Mouse (Mus musculus): ENCODE measurements at regions not wholly inside any gene's neighbourhood (a gene's known extent, or its start where the extent isn't known, plus 50 kb on each side); places are given as distances from the start of the nearest gene placed in this dataset.
"Not testable (repeated sequence)": the region's sequence is repeated elsewhere in the genome, so short reads cannot be mapped to it uniquely, and the experiment has no call there.

DNA sequence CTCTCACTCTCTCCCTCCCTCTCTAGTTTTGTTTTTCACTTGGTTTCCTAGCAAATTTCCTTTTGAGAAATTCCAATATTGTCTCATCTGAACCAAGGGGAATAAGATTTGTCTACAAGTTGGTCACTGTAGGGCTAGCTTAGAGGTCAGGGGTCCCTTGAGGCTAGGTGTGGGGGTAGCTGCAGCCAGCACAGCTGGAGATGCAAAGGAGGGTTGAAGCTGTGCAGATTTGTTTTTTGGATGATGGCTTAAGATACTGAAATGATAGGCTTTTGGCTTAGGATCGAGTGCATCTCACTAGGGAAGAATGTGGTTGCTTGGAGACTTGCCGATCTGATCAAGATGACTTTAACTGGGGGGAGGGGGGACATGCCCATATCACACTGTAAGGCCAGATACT, 88.3 kb upstream of the Tmem28 start:
- no peak for DNase-seq

- peak; percentile 13 for DNase-seq
Measured at GRCm38 (mm10) chrX:99725101-99725500, 95.7 kb upstream of the Tmem28 start.

- peak; percentile 9 for DNase-seq
Measured at GRCm38 (mm10) chrX:99695366-99695765, 125.5 kb upstream of the Tmem28 start.

DNA sequence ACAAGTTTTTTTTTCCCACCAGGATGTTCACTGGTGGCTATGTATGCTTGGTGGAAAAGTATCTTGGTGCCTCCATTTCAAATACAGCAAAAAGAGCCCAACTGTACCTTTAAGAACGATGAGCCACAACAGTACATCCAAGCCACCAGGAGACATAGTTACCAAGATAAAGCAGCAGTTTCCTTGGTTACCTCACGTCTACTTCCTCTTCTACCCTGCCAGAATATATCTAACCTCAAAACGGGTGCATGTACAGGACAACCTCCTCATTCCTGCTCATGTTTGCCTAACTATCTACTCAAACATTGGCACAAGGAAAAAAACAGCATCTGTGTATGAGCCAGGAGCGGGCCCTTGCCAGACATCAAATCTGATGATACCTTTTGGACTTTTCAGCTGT, 129.8 kb upstream of the Tmem28 start:
- DNase-seq: no peak

GRCm38 (mm10) chrX:99689761-99690160, 131.1 kb upstream of the Tmem28 start:
- DNase-seq: no peak

DNA sequence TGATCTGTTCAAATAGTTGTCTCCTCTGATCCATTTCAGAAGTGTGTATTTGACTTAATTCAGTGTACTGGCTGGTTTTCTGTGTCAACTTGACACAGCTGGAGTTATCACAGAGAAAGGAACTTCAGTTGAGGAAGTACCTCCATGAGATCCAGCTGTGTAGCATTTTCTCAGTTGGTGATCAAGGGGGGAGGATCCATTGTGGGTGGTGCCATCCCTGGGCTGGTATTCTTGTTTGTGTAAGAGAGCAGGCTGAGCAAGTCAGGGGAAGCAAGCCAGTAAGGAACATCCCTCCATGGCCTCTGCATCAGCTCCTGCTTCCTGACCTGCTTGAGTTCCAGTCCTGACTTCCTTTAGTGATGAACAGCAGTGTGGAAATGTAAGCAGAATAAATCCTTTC, 138.3 kb upstream of the Tmem28 start:
- DNase-seq: not testable (repeated sequence)

DNA sequence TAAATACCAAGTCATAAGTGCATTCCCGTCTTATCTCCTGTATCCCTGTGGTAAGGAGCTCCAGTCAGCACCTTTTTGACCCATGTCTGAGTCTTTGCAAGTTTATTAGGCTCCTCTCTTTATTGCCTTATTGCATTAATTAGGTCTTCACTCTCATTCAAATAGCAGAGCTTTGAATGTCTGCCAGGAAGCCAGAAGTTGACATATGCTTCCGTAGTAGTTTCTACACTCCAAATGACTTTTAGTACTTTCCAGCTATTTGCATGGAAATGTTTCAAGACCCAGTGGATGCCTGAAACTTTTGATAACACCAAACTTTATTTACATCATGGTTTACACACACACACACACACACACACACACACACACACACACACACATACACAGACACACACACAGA, 153.2 kb upstream of the Tmem28 start:
- DNase-seq: no peak

- no peak for DNase-seq
Measured at GRCm38 (mm10) chrX:99662566-99662965, 158.3 kb upstream of the Tmem28 start.

DNA sequence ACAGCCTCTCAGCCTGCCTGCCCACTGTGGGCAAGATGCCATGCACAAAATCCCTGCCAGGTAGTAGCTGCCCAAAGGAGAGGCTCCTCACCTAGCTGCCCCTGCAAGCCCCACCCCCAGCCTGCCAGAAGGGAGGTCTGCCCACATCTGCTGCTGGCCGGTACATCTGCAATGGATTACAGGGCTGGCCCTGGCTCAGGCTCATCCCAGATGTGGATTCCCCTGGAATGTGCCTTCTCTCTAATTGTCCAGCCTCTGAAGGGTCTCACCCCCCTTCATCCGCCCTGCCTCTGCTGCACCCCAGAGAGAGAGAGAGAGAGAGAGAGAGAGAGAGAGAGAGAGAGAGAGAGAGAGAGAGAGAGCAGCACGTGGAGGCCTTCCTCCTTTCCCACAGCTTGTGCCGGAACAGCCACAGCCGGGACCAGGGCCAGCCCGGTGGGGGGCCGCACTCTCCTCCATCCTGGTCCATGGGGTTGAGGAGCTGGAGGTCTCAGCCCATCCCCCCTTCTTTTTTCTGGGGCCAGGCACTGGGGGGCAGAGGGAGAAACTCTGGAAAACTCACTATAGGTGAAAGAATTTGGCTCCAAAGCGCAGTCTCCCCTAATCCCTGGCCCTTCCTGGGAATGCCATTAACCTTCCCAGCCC, 161.2 kb upstream of the Tmem28 start:
- DNase-seq: no peak

- DNase-seq: peak; percentile 77
Measured at GRCm38 (mm10) chrX:99657790-99658451, 162.9 kb upstream of the Tmem28 start.

DNA sequence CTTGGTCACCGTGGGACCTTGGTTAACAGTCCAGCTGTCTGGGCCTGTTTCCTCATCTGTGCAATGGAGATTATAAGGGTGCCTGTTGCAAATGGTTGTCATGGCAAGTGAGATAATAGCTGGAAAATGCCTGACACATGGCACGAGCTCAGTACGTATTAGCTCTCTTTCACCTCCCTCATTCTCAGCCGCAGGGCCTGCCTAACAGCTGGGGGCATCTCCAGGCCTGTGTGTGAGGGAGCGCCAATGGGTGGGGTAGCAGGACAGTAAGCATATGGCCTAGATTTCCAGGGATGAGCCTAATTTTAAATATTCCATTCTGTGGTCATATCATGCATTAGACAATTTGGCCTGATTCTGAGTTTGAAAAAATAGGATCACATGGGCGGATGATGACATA, 163.8 kb upstream of the Tmem28 start:
- DNase-seq: no peak

DNA sequence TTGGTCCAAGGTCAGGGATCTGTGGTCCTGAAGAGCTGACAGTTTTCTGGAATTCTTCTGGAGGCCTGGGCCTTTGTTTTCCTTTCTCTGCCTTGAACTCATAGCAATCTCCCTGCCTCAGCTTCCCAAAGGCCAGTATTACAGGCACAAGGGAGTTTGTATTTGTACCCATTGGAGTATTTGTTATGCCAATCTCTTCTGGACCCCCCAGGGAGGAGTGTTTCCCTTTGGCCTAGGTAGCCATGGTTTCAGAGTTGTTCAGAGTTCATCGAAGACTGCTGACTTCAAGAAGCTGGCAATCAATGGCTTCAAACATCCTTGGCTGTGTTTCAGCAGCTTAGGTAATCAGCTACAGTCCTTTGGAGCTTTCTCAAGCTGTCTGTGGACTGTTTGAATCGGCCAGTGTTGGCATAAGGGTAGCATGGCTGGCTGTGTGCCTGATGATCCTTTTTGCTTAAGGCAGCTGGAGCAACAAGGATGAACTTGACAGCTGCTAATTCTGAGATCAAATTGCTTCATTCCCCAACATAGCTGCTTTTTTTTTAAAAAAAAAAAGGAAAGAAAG, 161.2 kb upstream of the Pja1 start:
- peak; percentile 46 for DNase-seq

GRCm38 (mm10) chrX:99624515-99625179, 153.6 kb upstream of the Pja1 start:
- no peak for DNase-seq

DNA sequence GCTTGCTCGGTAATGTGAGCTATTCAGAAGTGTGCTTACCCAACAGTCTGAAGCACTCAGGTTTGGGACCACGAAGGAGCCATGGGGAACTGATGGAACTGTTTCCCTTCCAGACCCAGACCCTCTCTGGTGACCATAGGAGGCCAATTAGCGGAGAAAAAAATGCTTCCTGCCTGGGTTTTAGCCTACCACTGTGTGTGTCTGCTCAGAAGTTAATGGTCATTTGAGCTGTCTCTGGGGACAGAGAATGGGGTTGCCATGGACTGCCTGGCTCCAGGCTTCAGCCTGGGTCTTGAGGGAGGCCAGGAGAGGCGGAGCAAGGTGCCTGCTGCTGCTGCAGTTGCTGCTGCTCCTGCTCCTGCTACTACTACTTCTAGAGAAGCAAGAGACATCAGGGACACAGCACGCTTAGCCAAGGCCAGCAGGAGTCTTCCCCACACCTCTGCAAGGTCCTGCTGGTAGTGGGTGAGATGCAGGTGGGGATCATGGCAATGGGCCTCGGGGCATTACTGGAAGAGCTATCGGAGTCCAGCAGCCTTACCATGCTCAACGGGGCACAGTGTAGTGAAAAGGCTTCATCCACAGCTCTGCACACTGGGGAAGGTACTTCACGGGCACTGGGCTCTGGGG, 141.2 kb upstream of the Pja1 start:
- DNase-seq: no peak

GRCm38 (mm10) chrX:99610096-99610495, 139.0 kb upstream of the Pja1 start:
- no peak for DNase-seq

GRCm38 (mm10) chrX:99609591-99609990, 138.5 kb upstream of the Pja1 start:
- DNase-seq: no peak

- no peak for DNase-seq
Measured at GRCm38 (mm10) chrX:99608284-99608692, 137.2 kb upstream of the Pja1 start.

DNA sequence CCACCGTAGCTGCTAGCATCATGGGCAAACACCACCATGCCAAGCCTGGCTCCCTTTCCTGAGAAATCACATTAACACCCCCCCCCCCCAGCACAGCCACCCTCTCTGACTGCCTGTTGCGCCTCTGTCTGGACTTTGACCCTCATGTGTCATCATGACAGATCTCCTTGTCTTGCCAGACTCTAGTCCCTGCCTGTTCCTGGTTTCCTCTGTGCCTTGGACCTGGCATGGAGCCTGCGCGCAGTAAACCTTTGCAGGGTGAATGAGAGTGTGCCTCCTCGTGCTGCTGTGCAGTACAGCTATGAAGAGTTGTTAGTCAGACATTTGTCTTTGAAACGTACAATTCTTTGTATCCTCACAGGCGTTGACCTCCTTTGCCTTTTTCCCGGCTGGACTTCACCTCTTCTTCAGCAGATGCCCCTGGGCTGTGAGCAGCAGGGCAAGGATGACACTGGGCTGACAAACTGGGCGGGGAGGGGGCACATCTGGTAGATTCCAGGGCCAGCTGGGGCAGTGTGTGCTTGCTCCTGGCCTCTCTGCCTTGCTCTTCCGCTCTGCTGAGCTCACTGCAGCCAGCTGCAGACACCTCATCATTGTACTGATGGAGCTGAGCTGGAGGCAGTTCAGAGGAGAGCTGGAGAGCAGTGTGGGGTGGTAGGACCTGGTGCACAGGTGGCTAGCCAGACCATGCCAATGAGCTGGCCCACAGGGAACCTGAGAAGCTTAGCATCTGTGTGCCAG, 134.2 kb upstream of the Pja1 start:
- DNase-seq: peak; percentile 38

- no peak for DNase-seq
Measured at GRCm38 (mm10) chrX:99603714-99604113, 132.6 kb upstream of the Pja1 start.

DNA sequence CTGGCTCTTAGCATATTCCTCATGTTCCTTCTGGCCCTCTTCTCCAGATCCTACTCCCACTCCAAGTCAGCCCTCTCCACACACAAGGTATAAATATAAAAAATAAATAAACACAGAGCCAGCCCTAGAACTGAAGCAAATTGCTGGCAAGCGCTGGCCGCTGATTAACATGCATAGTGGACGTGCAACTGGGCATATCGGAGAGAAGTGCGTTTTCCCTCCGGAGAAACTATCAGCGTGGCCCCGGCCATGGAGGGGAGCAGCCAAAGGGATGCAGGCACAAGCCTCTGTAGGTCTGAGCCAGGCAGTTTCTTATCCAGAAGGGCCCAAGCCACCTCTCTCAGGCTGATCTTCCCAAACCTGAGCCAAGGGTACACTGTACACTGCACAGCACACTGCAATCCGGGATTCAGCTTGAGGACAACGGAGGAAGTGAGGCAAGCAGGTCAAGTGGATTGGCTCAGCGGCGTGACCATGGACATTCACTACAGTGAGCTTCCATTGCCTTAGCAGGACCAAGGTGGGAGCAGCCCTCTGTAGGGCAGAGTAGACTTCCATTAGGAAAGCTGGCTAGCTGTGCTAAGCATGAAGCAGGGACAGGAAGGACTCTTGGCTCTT, 131.3 kb upstream of the Pja1 start:
- no peak for DNase-seq

- DNase-seq: no peak
Measured at GRCm38 (mm10) chrX:99595493-99595892, 124.4 kb upstream of the Pja1 start.

DNA sequence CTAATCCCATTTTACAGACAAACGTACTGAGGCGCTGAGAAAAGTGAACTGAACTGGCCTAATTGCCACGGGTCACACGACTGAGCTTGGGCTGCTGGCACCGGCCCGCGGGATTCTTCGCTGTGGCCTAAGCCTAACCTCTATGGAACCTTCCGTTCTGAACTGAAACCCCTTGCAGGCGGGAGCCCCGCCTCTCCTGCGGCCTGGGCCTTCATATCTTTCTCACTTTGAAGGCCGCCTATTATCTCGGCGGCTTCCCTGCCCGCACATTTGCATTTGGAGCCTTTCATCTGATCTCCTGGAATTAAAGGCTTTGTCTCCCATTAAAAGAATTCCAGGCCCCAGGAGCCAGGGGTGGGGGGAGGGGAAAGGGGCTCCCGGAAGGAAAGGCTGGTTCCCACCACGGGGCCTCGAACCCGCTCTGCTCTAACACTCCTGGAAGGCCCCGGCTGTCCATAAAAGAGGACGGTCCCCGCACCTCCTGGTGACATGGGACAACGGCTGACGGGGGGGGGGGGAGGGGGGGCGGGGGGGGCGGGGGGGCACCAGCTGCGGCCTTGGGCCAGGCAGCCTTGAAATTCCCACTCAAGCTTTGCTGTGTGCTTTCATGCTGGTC, 122.9 kb upstream of the Pja1 start:
- DNase-seq: no peak

Measured in lung, postnatal 10 days (tissue).